Mouse (Mus musculus) heart, embryonic 15.5 days (tissue): ENCODE data around the gene Slc1a2. TPM values are rescaled to one million over a fixed set of nuclear protein-coding genes. Genes with fewer than 3 reads are reported as not detected.

Source experiments
- ATAC-seq: fragments of 200-750 bp; cut with Nextera tagmentation; replicated peaks from 2 replicates; pipeline ENCODE4 v1.8.0; 2017; ENCODE audit warnings: low read depth, moderate TSS enrichment; ENCODE audit not compliant: insufficient number of reproducible peaks, insufficient read depth, low FRiP score
- H3K27ac ChIP-seq: fragments of 300-500 bp; sonication (generic); 2 replicates; pipeline ENCODE4 v1.5.1; 2015; ENCODE audit warnings: mild to moderate bottlenecking, inconsistent platforms
- H3K27me3 ChIP-seq: fragments of 300-500 bp; sonication (generic); 2 replicates; pipeline ENCODE4 v1.6.1; 2015; ENCODE audit warnings: inconsistent platforms
- H3K36me3 ChIP-seq: fragments of 300-500 bp; sonication (generic); 2 replicates; pipeline ENCODE4 v1.6.1; 2015; ENCODE audit warnings: mild to moderate bottlenecking, inconsistent platforms
- H3K4me1 ChIP-seq: fragments of 300-500 bp; sonication (generic); replicated peaks from 2 replicates; pipeline ENCODE4 v1.6.1; 2015; ENCODE audit warnings: inconsistent platforms
- H3K4me2 ChIP-seq: fragments of 300-500 bp; sonication (generic); 2 replicates; pipeline ENCODE4 v1.6.1; 2015; ENCODE audit warnings: inconsistent platforms, mild to moderate bottlenecking, moderate library complexity
- H3K4me3 ChIP-seq: fragments of 300-500 bp; sonication (generic); 2 replicates; pipeline ENCODE4 v1.5.1; 2015; ENCODE audit warnings: mild to moderate bottlenecking, inconsistent platforms
- H3K9ac ChIP-seq: fragments of 300-500 bp; sonication (generic); 2 replicates; pipeline ENCODE4 v1.6.1; 2015; ENCODE audit warnings: mild to moderate bottlenecking, inconsistent platforms
- H3K9me3 ChIP-seq: fragments of 300-500 bp; sonication (generic); replicated peaks from 2 replicates; pipeline ENCODE4 v1.6.1; 2016; ENCODE audit warnings: inconsistent platforms
- WGBS: fragments of 180-500 bp; shearing (Covaris S2); methylation state at CpG from one replicate; pipeline ENCODE4 v1.1.7; 2015; ENCODE audit warnings: mixed read lengths; 5-methylcytosine and 5-hydroxymethylcytosine counted together
- polyA plus RNA-seq: library from polyadenylated mRNA; unstranded; fragments of >200 nt; fragmentation: Nextera tagmentation; extraction: Ambion mirVana; gene quantifications from 2 replicates; pipeline ENCODE4 v1.2.1, GENCODE M21; 2015

Gene Slc1a2
- polyA plus RNA-seq, 1 experiment from 2014 or later, result 0.31 TPM

GRCm38 (mm10) chr2:102667981-102668380 lies 9.5 kb downstream of the Slc1a2 start:
- no peaks in the 10 kb centered on the region for H3K27me3 ChIP-seq
- no peaks in the 10 kb centered on the region for H3K36me3 ChIP-seq
- H3K4me3 ChIP-seq, result no peak overlapping the region
- no peak overlapping the region for H3K27ac ChIP-seq
- no peaks in the 10 kb centered on the region for H3K9me3 ChIP-seq
- WGBS, result 68% methylated on average over 6 of the region's 6 CpGs
- no peak for ATAC-seq
- no peak overlapping the region for H3K9ac ChIP-seq
- no peaks in the 10 kb centered on the region for H3K4me1 ChIP-seq
- H3K4me2 ChIP-seq, result no peak overlapping the region

GRCm38 (mm10) chr2:102669580-102669979 lies 11.1 kb downstream of the Slc1a2 start:
- Histone ChIP-seq H3K27me3 (no peaks in the 10 kb centered on the region), H3K4me2 (no peak overlapping the region), H3K9me3 (no peaks in the 10 kb centered on the region), H3K4me3 (no peak overlapping the region), H3K27ac (no peak overlapping the region), H3K36me3 (no peaks in the 10 kb centered on the region), H3K4me1 (no peaks in the 10 kb centered on the region), H3K9ac (no peak overlapping the region)
- WGBS, result 26% methylated on average over 6 of the region's 6 CpGs
- no peak for ATAC-seq

- H3K4me1 ChIP-seq, result no peaks in the 10 kb centered on the region
- ATAC-seq, result no peak
Observed at GRCm38 (mm10) chr2:102674582-102674981, 16.1 kb downstream of the Slc1a2 start.

GRCm38 (mm10) chr2:102675275-102675674 lies 16.8 kb downstream of the Slc1a2 start:
- H3K36me3 ChIP-seq, result no peaks in the 10 kb centered on the region
- no peak overlapping the region for H3K4me2 ChIP-seq
- H3K4me3 ChIP-seq, result no peak overlapping the region
- no peaks in the 10 kb centered on the region for H3K27me3 ChIP-seq
- 74% methylated on average over 6 of the region's 6 CpGs for WGBS
- no peak overlapping the region for H3K9ac ChIP-seq
- no peaks in the 10 kb centered on the region for H3K4me1 ChIP-seq
- no peak for ATAC-seq
- H3K27ac ChIP-seq, result no peak overlapping the region
- H3K9me3 ChIP-seq, result no peaks in the 10 kb centered on the region

More at GRCm38 (mm10) chr2:102674582-102674981, 16.1 kb downstream of the Slc1a2 start:
- no peaks in the 10 kb centered on the region for H3K36me3 ChIP-seq
- no peak overlapping the region for H3K9ac ChIP-seq
- no peak overlapping the region for H3K27ac ChIP-seq
- H3K4me2 ChIP-seq, result no peak overlapping the region
- H3K4me3 ChIP-seq, result no peak overlapping the region
- H3K27me3 ChIP-seq, result no peaks in the 10 kb centered on the region
- no peaks in the 10 kb centered on the region for H3K9me3 ChIP-seq
- WGBS, result 60% methylated on average over 2 of the region's 2 CpGs

GRCm38 (mm10) chr2:102676716-102677312 lies 18.4 kb downstream of the Slc1a2 start:
- no peaks in the 10 kb centered on the region for H3K36me3 ChIP-seq
- WGBS, result 82% methylated on average over 9 of the region's 9 CpGs
- H3K27ac ChIP-seq, result no peak overlapping the region
- no peak for ATAC-seq
- H3K4me3 ChIP-seq, result no peak overlapping the region
- H3K9ac ChIP-seq, result no peak overlapping the region
- H3K27me3 ChIP-seq, result no peaks in the 10 kb centered on the region
- H3K9me3 ChIP-seq, result no peaks in the 10 kb centered on the region
- H3K4me2 ChIP-seq, result no peak overlapping the region
- no peaks in the 10 kb centered on the region for H3K4me1 ChIP-seq

GRCm38 (mm10) chr2:102677400-102677799 lies 18.9 kb downstream of the Slc1a2 start:
- Histone ChIP-seq H3K27ac (no peak overlapping the region), H3K4me2 (no peak overlapping the region), H3K9me3 (no peaks in the 10 kb centered on the region), H3K36me3 (no peaks in the 10 kb centered on the region), H3K27me3 (no peaks in the 10 kb centered on the region), H3K4me3 (no peak overlapping the region), H3K9ac (no peak overlapping the region), H3K4me1 (no peaks in the 10 kb centered on the region)
- WGBS, result 70% methylated on average over 6 of the region's 6 CpGs
- ATAC-seq, result no peak

GRCm38 (mm10) chr2:102681351-102681750 lies 22.9 kb downstream of the Slc1a2 start:
- H3K9ac ChIP-seq, result no peak overlapping the region
- no peaks in the 10 kb centered on the region for H3K27me3 ChIP-seq
- H3K36me3 ChIP-seq, result no peaks in the 10 kb centered on the region
- 75% methylated on average over 7 of the region's 7 CpGs for WGBS
- H3K4me1 ChIP-seq, result no peaks in the 10 kb centered on the region
- H3K4me2 ChIP-seq, result no peak overlapping the region
- no peak for ATAC-seq
- no peak overlapping the region for H3K27ac ChIP-seq
- H3K9me3 ChIP-seq, result no peaks in the 10 kb centered on the region
- H3K4me3 ChIP-seq, result no peak overlapping the region

- no peak for ATAC-seq
- Histone ChIP-seq H3K27me3 (no peaks in the 10 kb centered on the region), H3K9ac (no peak overlapping the region), H3K4me1 (no peaks in the 10 kb centered on the region), H3K4me2 (no peak overlapping the region), H3K4me3 (no peak overlapping the region), H3K27ac (no peak overlapping the region), H3K36me3 (no peaks in the 10 kb centered on the region), H3K9me3 (no peaks in the 10 kb centered on the region)
- 49% methylated on average over 5 of the region's 5 CpGs for WGBS
Observed at GRCm38 (mm10) chr2:102682168-102682567, 23.7 kb downstream of the Slc1a2 start.

GRCm38 (mm10) chr2:102685371-102686107 lies 27.1 kb downstream of the Slc1a2 start:
- H3K27ac ChIP-seq, result no peak overlapping the region
- H3K4me2 ChIP-seq, result no peak overlapping the region
- no peaks in the 10 kb centered on the region for H3K36me3 ChIP-seq
- H3K4me3 ChIP-seq, result no peak overlapping the region
- H3K4me1 ChIP-seq, result no peaks in the 10 kb centered on the region
- no peak overlapping the region for H3K9ac ChIP-seq
- H3K27me3 ChIP-seq, result no peaks in the 10 kb centered on the region
- no peak for ATAC-seq
- 82% methylated on average over 7 of the region's 7 CpGs for WGBS
- H3K9me3 ChIP-seq, result no peaks in the 10 kb centered on the region

- H3K4me2 ChIP-seq, result no peak overlapping the region
- no peak overlapping the region for H3K9ac ChIP-seq
Observed at GRCm38 (mm10) chr2:102686108-102686450, 27.6 kb downstream of the Slc1a2 start.

GRCm38 (mm10) chr2:102693556-102693955 lies 35.1 kb downstream of the Slc1a2 start:
- no peak overlapping the region for H3K27ac ChIP-seq
- no peaks in the 10 kb centered on the region for H3K9me3 ChIP-seq
- no peak overlapping the region; the same call in 1 of the 2 replicates for H3K4me2 ChIP-seq
- no peak overlapping the region for H3K9ac ChIP-seq
- H3K27me3 ChIP-seq, result no peaks in the 10 kb centered on the region
- no peak for ATAC-seq
- peaks cover 7% of the 10 kb centered on the region for H3K4me1 ChIP-seq
- no peaks in the 10 kb centered on the region for H3K36me3 ChIP-seq
- H3K4me3 ChIP-seq, result no peak overlapping the region
- WGBS, result 32% methylated on average over 7 of the region's 7 CpGs

More at GRCm38 (mm10) chr2:102686108-102686450, 27.6 kb downstream of the Slc1a2 start:
- Histone ChIP-seq H3K4me3 (no peak overlapping the region), H3K27ac (no peak overlapping the region), H3K9me3 (no peaks in the 10 kb centered on the region), H3K4me1 (no peaks in the 10 kb centered on the region), H3K36me3 (no peaks in the 10 kb centered on the region), H3K27me3 (no peaks in the 10 kb centered on the region)
- no peak for ATAC-seq
- WGBS, result 61% methylated on average over 9 of the region's 9 CpGs

GRCm38 (mm10) chr2:102694750-102695149 lies 36.3 kb downstream of the Slc1a2 start:
- H3K27ac ChIP-seq, result no peak overlapping the region

More at GRCm38 (mm10) chr2:102694750-102695149, 36.3 kb downstream of the Slc1a2 start:
- Histone ChIP-seq H3K9ac (no peak overlapping the region), H3K9me3 (no peaks in the 10 kb centered on the region), H3K4me1 (peaks cover 7% of the 10 kb centered on the region), H3K4me2 (no peak overlapping the region), H3K36me3 (no peaks in the 10 kb centered on the region), H3K4me3 (no peak overlapping the region), H3K27me3 (no peaks in the 10 kb centered on the region)
- WGBS, result 74% methylated on average over 4 of the region's 4 CpGs
- no peak for ATAC-seq
